ENCODE assay signal across 8 mouse cellular contexts in genomic region chr8:123628968-123629755, GRCm38 (mm10). TPM values are rescaled to one million over a fixed set of nuclear protein-coding genes. Genes with fewer than 3 reads are reported as not detected.
DNase-seq lines count a peak whose midpoint lies in the region; ATAC-seq and TF ChIP-seq lines count a peak whose summit lies in the region.

No protein-coding gene starts in this region.

- 0 out of 2 replicates have a peak, but pooled peaks have one; percentile 46 for ATAC-seq in forebrain, embryonic 11.5 days (replicated peaks; ENCODE audit: low FRiP score)
- 0 out of 2 replicates have a peak, but pooled peaks have one; percentile 12 for ATAC-seq in heart, embryonic 16.5 days (replicated peaks; ENCODE audit: extremely low read depth, insufficient read depth, low FRiP score)
- no peak for ATAC-seq in liver, embryonic 16.5 days (ENCODE audit: low read depth)
- ATAC-seq in neural tube, embryonic 12.5 days (ENCODE audit: low FRiP score, low read depth): 0 out of 2 replicates have a peak, but pooled peaks have one; percentile 53

- H3K27me3 ChIP-seq in MEL (ENCODE audit: control insufficient read depth in 1 of 2, insufficient read depth in 2 of 2, low read length in 2 of 2): no peaks in the 10 kb centered on the region
- peaks cover 20% of the 10 kb centered on the region for H3K27me3 ChIP-seq in forebrain, embryonic 11.5 days (ENCODE audit: control insufficient read depth, insufficient read depth, low read length)
- H3K27me3 ChIP-seq in heart, embryonic 16.5 days (ENCODE audit: control insufficient read depth, insufficient read depth, low read length): peaks cover 18% of the 10 kb centered on the region
- peaks cover 37% of the 10 kb centered on the region for H3K27me3 ChIP-seq in liver, embryonic 16.5 days (ENCODE audit: control insufficient read depth, insufficient read depth, low read depth, low read length)
- H3K27me3 ChIP-seq in neural tube, embryonic 12.5 days (replicated peaks): peaks cover 21% of the 10 kb centered on the region

- TF ChIP-seq CTCF in MEL (IDR thresholded peaks at IDR 0.05 in 2 of 3, conservative IDR thresholded peaks at IDR 0.05 in 1 of 3; ENCODE audit: control insufficient read depth in 1 of 3, insufficient read depth in 1 of 3, low read depth in 2 of 3, low read length in 3 of 3, poor library complexity in 1 of 3, severe bottlenecking in 1 of 3): peak; percentile 46 to 95 (median 88); a peak in 5 of 6 replicates

- TF ChIP-seq RAD21 in MEL (IDR thresholded peaks at IDR 0.05; ENCODE audit: low read depth, low read length): peak; percentile 68

- peak overlapping the region; percentile 62 for H3K4me2 ChIP-seq in forebrain, embryonic 11.5 days (ENCODE audit: low read depth, low read length, severe bottlenecking)
- peak overlapping the region; percentile 58 for H3K4me2 ChIP-seq in heart, embryonic 16.5 days (ENCODE audit: low read depth, low read length)
- H3K4me2 ChIP-seq in liver, embryonic 16.5 days (ENCODE audit: low read depth, low read length): peak overlapping the region; percentile 41
- H3K4me2 ChIP-seq in neural tube, embryonic 12.5 days (replicated peaks): peak overlapping the region; percentile 58

- H3K79me2 ChIP-seq in MEL (ENCODE audit: control insufficient read depth, insufficient read depth, low read length, poor library complexity): no peaks in the 10 kb centered on the region

- H3K9ac ChIP-seq in MEL (ENCODE audit: control insufficient read depth, low read depth, low read length, poor library complexity, severe bottlenecking): peak overlapping the region; percentile 39; the same call in 1 of the 2 replicates
- H3K9ac ChIP-seq in forebrain, embryonic 11.5 days (ENCODE audit: low read length): no peak overlapping the region
- no peak overlapping the region for H3K9ac ChIP-seq in heart, embryonic 16.5 days (ENCODE audit: low read length)
- H3K9ac ChIP-seq in liver, embryonic 16.5 days (ENCODE audit: low read depth, low read length): no peak overlapping the region
- no peak overlapping the region for H3K9ac ChIP-seq in neural tube, embryonic 12.5 days

- H3K4me3 ChIP-seq in MEL (ENCODE audit: control insufficient read depth in 1 of 2, insufficient read depth in 1 of 2, low read depth in 2 of 2, low read length in 2 of 2): peak overlapping the region; percentile 49 to 77
- H3K4me3 ChIP-seq in forebrain, embryonic 11.5 days (ENCODE audit: low read depth, low read length): peak overlapping the region; percentile 22
- H3K4me3 ChIP-seq in heart, embryonic 16.5 days (ENCODE audit: low read length): peak overlapping the region; percentile 37
- H3K4me3 ChIP-seq in liver, embryonic 16.5 days (ENCODE audit: low read depth, low read length): peak overlapping the region; percentile 26
- peak overlapping the region; percentile 24; the same call in 1 of the 2 replicates for H3K4me3 ChIP-seq in neural tube, embryonic 12.5 days

- peaks cover 0 to 7% of the 10 kb centered on the region in 2 experiments; a peak in 2 of 4 replicates for H3K36me3 ChIP-seq in MEL (ENCODE audit: control insufficient read depth in 1 of 2, insufficient read depth in 2 of 2, low read length in 2 of 2)
- H3K36me3 ChIP-seq in forebrain, embryonic 11.5 days (ENCODE audit: control insufficient read depth, insufficient read depth, low read length): no peaks in the 10 kb centered on the region
- H3K36me3 ChIP-seq in heart, embryonic 16.5 days (ENCODE audit: control insufficient read depth, insufficient read depth): no peaks in the 10 kb centered on the region
- H3K36me3 ChIP-seq in liver, embryonic 16.5 days (ENCODE audit: control insufficient read depth, insufficient read depth): no peaks in the 10 kb centered on the region
- no peaks in the 10 kb centered on the region for H3K36me3 ChIP-seq in neural tube, embryonic 12.5 days

- WGBS in forebrain, embryonic 11.5 days: 12% methylated on average over 19 of the region's 19 CpGs
- 7% methylated on average over 19 of the region's 19 CpGs for WGBS in heart, embryonic 16.5 days
- 8% methylated on average over 19 of the region's 19 CpGs for WGBS in liver, embryonic 16.5 days (ENCODE audit: insufficient replicate concordance)
- 12% methylated on average over 19 of the region's 19 CpGs for WGBS in neural tube, embryonic 12.5 days

- DNase-seq in MEL (ENCODE audit: low read depth, low spot score): peak; percentile 86
- peak; percentile 67 for DNase-seq in c-Kit-positive CD71-positive TER-119-negative erythroid progenitor cells, embryonic 14.5 days (ENCODE audit: low read depth)
- peak; percentile 94 for DNase-seq in forebrain, embryonic 11.5 days (ENCODE audit: low spot score)
- DNase-seq in kidney, postnatal 25 days: peak; percentile 70 to 79
- peak; percentile 37 to 50 for DNase-seq in thymus, postnatal 36 days

- no peak for TF ChIP-seq EP300 in MEL (IDR thresholded peaks at IDR 0.05; ENCODE audit: low read depth in 1 of 2, low read length in 2 of 2)

- H3K4me1 ChIP-seq in MEL (ENCODE audit: control insufficient read depth in 1 of 2, insufficient read depth in 2 of 2, low read length in 2 of 2): peaks cover 10 to 17% of the 10 kb centered on the region in 2 experiments; a peak in 3 of 4 replicates
- H3K4me1 ChIP-seq in forebrain, embryonic 11.5 days (replicated peaks; ENCODE audit: control insufficient read depth, insufficient read depth, low read length): 0 out of 2 replicates have a peak, but pooled peaks cover 2% of the 10 kb centered on the region
- H3K4me1 ChIP-seq in heart, embryonic 16.5 days (ENCODE audit: control insufficient read depth, insufficient read depth, low read length): peaks cover 12% of the 10 kb centered on the region
- peaks cover 2% of the 10 kb centered on the region; the same call in 1 of the 2 replicates for H3K4me1 ChIP-seq in liver, embryonic 16.5 days (ENCODE audit: control insufficient read depth, low read depth, low read length)
- peaks cover 19% of the 10 kb centered on the region for H3K4me1 ChIP-seq in neural tube, embryonic 12.5 days

- TF ChIP-seq POLR2A in MEL (IDR thresholded peaks at IDR 0.05; ENCODE audit: control insufficient read depth in 1 of 2, insufficient read depth in 1 of 2, low read depth in 1 of 2, low read length in 2 of 2, poor library complexity in 1 of 2): no peak

- no peak overlapping the region for H3K27ac ChIP-seq in MEL (ENCODE audit: control insufficient read depth, low read depth, low read length)
- no peak overlapping the region for H3K27ac ChIP-seq in forebrain, embryonic 11.5 days (ENCODE audit: low read depth, low read length)
- no peak overlapping the region for H3K27ac ChIP-seq in heart, embryonic 16.5 days (ENCODE audit: low read length)
- no peak overlapping the region for H3K27ac ChIP-seq in liver, embryonic 16.5 days (ENCODE audit: low read length)
- no peak overlapping the region for H3K27ac ChIP-seq in neural tube, embryonic 12.5 days

- no peaks in the 10 kb centered on the region for H3K9me3 ChIP-seq in MEL (replicated peaks; ENCODE audit: insufficient read depth, low read length)
- H3K9me3 ChIP-seq in forebrain, embryonic 11.5 days (ENCODE audit: control insufficient read depth, low read length): no peaks in the 10 kb centered on the region
- H3K9me3 ChIP-seq in heart, embryonic 16.5 days (replicated peaks; ENCODE audit: control insufficient read depth, low read length): no peaks in the 10 kb centered on the region
- H3K9me3 ChIP-seq in liver, embryonic 16.5 days (replicated peaks; ENCODE audit: control insufficient read depth, low read length): no peaks in the 10 kb centered on the region
- no peaks in the 10 kb centered on the region for H3K9me3 ChIP-seq in neural tube, embryonic 12.5 days

TF ChIP-seq in MEL, 35 proteins besides CTCF, POLR2A, EP300 and RAD21 (continues in another document):
- TF ChIP-seq USF2 (IDR thresholded peaks at IDR 0.05; ENCODE audit: borderline replicate concordance in 1 of 2, insufficient read depth in 1 of 2, low read depth in 1 of 2, low read length in 2 of 2) (no peak), MYB (IDR thresholded peaks at IDR 0.05; ENCODE audit: low read depth, low read length) (no peak), JUND (IDR thresholded peaks at IDR 0.05; ENCODE audit: low read depth, low read length) (no peak), NELFE (IDR thresholded peaks at IDR 0.05; ENCODE audit: low read depth, low read length) (no peak), BHLHE40 (IDR thresholded peaks at IDR 0.05; ENCODE audit: borderline replicate concordance, low read depth, low read length) (0 out of 2 replicates have a peak, but pooled peaks have one; percentile 12), ZMIZ1 (IDR thresholded peaks at IDR 0.05; ENCODE audit: low read depth, low read length) (no peak), ETS1 (IDR thresholded peaks at IDR 0.05; ENCODE audit: low read depth, low read length) (no peak), KAT2A (conservative IDR thresholded peaks at IDR 0.05; ENCODE audit: low read depth, low read length) (no peak), ZC3H11A (IDR thresholded peaks at IDR 0.05; ENCODE audit: low read depth, low read length) (peak; percentile 61), HCFC1 (IDR thresholded peaks at IDR 0.05; ENCODE audit: low read depth, low read length) (no peak), MYC (IDR thresholded peaks at IDR 0.05; ENCODE audit: low read depth, low read length) (peak; percentile 52; the same call in 1 of the 2 replicates), CHD2 (IDR thresholded peaks at IDR 0.05; ENCODE audit: low read length) (no peak), ZNF384 (IDR thresholded peaks at IDR 0.05; ENCODE audit: low read depth, low read length) (no peak), MXI1 (IDR thresholded peaks at IDR 0.05; ENCODE audit: low read depth, low read length) (peak; percentile 88), GABPA (IDR thresholded peaks at IDR 0.05; ENCODE audit: low read depth, low read length) (no peak), NRF1 (IDR thresholded peaks at IDR 0.05; ENCODE audit: insufficient read depth, low read depth, low read length, poor library complexity, severe bottlenecking) (0 out of 2 replicates have a peak, but pooled peaks have one; percentile 13), ELF1 (IDR thresholded peaks at IDR 0.05; ENCODE audit: low read depth, low read length) (0 out of 2 replicates have a peak, but pooled peaks have one; percentile 12), TCF12 (IDR thresholded peaks at IDR 0.05; ENCODE audit: low read depth, low read length) (0 out of 2 replicates have a peak, but pooled peaks have one; percentile 36), MAX (IDR thresholded peaks at IDR 0.05; ENCODE audit: low read length) (peak; percentile 45; the same call in 1 of the 2 replicates)

RNA-seq across cellular contexts. Expression of gene Rhou, which starts 24.6 kb away (rescaled TPM):
- total RNA-seq in MEL (2012; rRNA removed): not detected in 2 replicates
- not detected for polyA plus RNA-seq in MEL (2012; ENCODE audit: insufficient read depth in 1 of 2, insufficient read length in 2 of 2, low read depth in 1 of 2, low replicate concordance in 2 of 2, missing spikeins in 1 of 2)
- polyA plus RNA-seq in forebrain, embryonic 11.5 days (2014; fragmentation: Nextera tagmentation; extraction: Ambion mirVana): 8.1 and 9.1 TPM in 2 replicates
- polyA plus RNA-seq in heart, embryonic 16.5 days (2015; fragmentation: Nextera tagmentation; extraction: Ambion mirVana): 4.2 and 5.3 TPM in 2 replicates
- polyA plus RNA-seq in liver, embryonic 16.5 days (2015; fragmentation: Nextera tagmentation; extraction: Ambion mirVana): 1.5 and 1.8 TPM in 2 replicates
- polyA plus RNA-seq in neural tube, embryonic 12.5 days (2016; fragmentation: Nextera tagmentation; extraction: Ambion mirVana): 12.9 and 14.2 TPM in 2 replicates

Comparison
In these comparisons a context has a peak if more than half of its experiments do, and no peak if none do; other contexts are left out.
1. DNase-seq: peak in every context shown above with its lines; median percentile 94 in forebrain, embryonic 11.5 days; 86 in MEL; 74 in kidney, postnatal 25 days; 67 in c-Kit-positive CD71-positive TER-119-negative erythroid progenitor cells, embryonic 14.5 days; 44 in thymus, postnatal 36 days.